Mouse (Mus musculus) forebrain, embryonic 11.5 days (tissue): ENCODE results near the gene Ifna1. TPM values are rescaled to one million over a fixed set of nuclear protein-coding genes. Genes with fewer than 3 reads are reported as not detected.

Source experiments
- ATAC-seq: fragments of 200-750 bp; cut with Nextera tagmentation; replicated peaks from 2 replicates; pipeline ENCODE4 v1.8.0; 2017; ENCODE audit warnings: moderate TSS enrichment; ENCODE audit not compliant: low FRiP score
- DNase-seq: peaks from one replicate; pipeline ENCODE4 v3.0.0-alpha.2; 2017; ENCODE audit warnings: low spot score
- H3K27ac ChIP-seq: fragments of 300-500 bp; sonication (generic); 2 replicates; pipeline ENCODE4 v1.5.1; 2014; ENCODE audit warnings: low read depth, low read length
- H3K27me3 ChIP-seq: fragments of 300-500 bp; sonication (generic); 2 replicates; pipeline ENCODE4 v1.6.1; 2014; ENCODE audit warnings: mild to moderate bottlenecking, low read length, mixed read lengths; ENCODE audit not compliant: control insufficient read depth, insufficient read depth
- H3K36me3 ChIP-seq: fragments of 300-500 bp; sonication (generic); 2 replicates; pipeline ENCODE4 v1.6.1; 2014; ENCODE audit warnings: mild to moderate bottlenecking, low read length, moderate library complexity, mixed read lengths; ENCODE audit not compliant: control insufficient read depth, insufficient read depth
- H3K4me1 ChIP-seq: fragments of 300-500 bp; sonication (generic); replicated peaks from 2 replicates; pipeline ENCODE4 v1.6.1; 2014; ENCODE audit warnings: low read length, mixed read lengths; ENCODE audit not compliant: control insufficient read depth, insufficient read depth
- H3K4me2 ChIP-seq: fragments of 300-500 bp; sonication (generic); 2 replicates; pipeline ENCODE4 v1.6.1; 2014; ENCODE audit warnings: low read depth, mild to moderate bottlenecking, low read length, moderate library complexity, mixed read lengths; ENCODE audit not compliant: severe bottlenecking
- H3K4me3 ChIP-seq: fragments of 300-500 bp; sonication (generic); 2 replicates; pipeline ENCODE4 v1.5.1; 2014; ENCODE audit warnings: low read depth, low read length
- H3K9ac ChIP-seq: fragments of 300-500 bp; sonication (generic); 2 replicates; pipeline ENCODE4 v1.6.1; 2014; ENCODE audit warnings: low read length
- H3K9me3 ChIP-seq: fragments of 300-500 bp; sonication (generic); 2 replicates; pipeline ENCODE4 v1.6.1; 2016; ENCODE audit warnings: low read length, mixed read lengths; ENCODE audit not compliant: control insufficient read depth
- WGBS: fragments of 180-500 bp; shearing (Covaris S2); extraction: QIAGEN DNeasy Blood & Tissue Kit; methylation state at CpG from one replicate; pipeline ENCODE4 v1.1.7; 2014; 5-methylcytosine and 5-hydroxymethylcytosine counted together
- polyA plus RNA-seq: library from polyadenylated mRNA; unstranded; fragments of >200 nt; fragmentation: Nextera tagmentation; extraction: Ambion mirVana; gene quantifications from 2 replicates; pipeline ENCODE4 v1.2.1, GENCODE M21; 2014

Gene Ifna1
- polyA plus RNA-seq, 1 experiment from 2014 or later: not detected

DNA sequence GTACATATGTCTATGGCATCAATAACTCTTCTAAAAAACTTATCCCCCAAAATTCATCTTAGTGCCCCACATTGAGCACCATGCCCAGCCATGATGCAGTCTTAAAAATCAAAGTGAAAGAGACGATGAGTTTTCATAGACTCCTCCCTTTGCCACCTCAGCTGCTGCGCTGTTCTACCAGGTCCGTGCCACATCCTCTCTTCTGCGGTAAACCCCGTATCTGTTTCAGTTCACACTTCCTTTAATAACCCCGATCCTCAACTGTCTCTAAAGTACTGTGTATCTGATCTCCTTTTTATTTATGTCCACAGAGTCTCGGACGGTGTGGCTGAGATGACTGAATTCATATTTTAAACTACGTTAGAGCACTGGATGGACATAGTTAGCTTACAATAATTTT, 14.7 kb downstream of the Ifna1 start:
- Histone ChIP-seq H3K4me2 (no peak overlapping the region), H3K4me3 (no peak overlapping the region), H3K36me3 (no peaks in the 10 kb centered on the region), H3K9ac (no peak overlapping the region), H3K27ac (no peak overlapping the region), H3K4me1 (peaks cover 4% of the 10 kb centered on the region; the same call in 1 of the 2 replicates), H3K9me3 (no peaks in the 10 kb centered on the region), H3K27me3 (peaks cover 2% of the 10 kb centered on the region; the same call in 1 of the 2 replicates)
- DNase-seq: no peak
- WGBS: 68% methylated on average over 9 of the region's 9 CpGs
- ATAC-seq: no peak

- ATAC-seq (no peak), DNase-seq (no peak)
- no peak overlapping the region for H3K4me2 ChIP-seq
- H3K9ac ChIP-seq: no peak overlapping the region
- peaks cover 2% of the 10 kb centered on the region; the same call in 1 of the 2 replicates for H3K27me3 ChIP-seq
- no peaks in the 10 kb centered on the region for H3K36me3 ChIP-seq
- 57% methylated on average over 6 of the region's 6 CpGs for WGBS
- H3K9me3 ChIP-seq: no peaks in the 10 kb centered on the region
- no peak overlapping the region for H3K27ac ChIP-seq
- H3K4me3 ChIP-seq: no peak overlapping the region
- peaks cover 4% of the 10 kb centered on the region; the same call in 1 of the 2 replicates for H3K4me1 ChIP-seq
Measured at GRCm38 (mm10) chr4:88865011-88865569, 15.2 kb downstream of the Ifna1 start.

DNA sequence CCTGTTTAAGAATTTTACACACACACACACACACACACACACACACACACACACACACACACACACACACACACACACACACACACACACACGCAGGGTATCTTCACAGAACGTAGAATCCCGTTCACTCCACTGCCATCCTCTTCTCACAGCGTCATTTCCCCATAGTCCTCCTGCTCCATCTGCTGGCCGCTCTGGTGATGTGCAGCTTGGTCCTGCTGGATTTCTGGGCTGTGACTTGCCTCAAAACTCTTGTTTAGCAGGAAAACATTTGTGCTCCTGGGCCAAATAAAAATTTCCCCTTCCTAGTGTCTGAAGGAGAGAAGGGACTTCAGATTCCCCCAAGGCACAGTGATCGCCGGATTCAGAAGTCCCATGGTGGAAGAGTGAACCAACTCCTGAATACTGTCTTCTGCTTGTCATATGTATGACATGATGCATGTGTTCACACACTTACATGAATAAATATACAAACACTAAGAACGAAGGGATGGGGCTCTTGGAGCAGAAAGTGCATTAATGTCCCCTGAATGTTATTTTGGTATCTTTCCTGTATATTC, 17.6 kb downstream of the Ifna1 start:
- H3K4me1 ChIP-seq: peaks cover 4% of the 10 kb centered on the region; the same call in 1 of the 2 replicates
- ATAC-seq (peak; percentile 71), DNase-seq (peak; percentile 87)
- no peak overlapping the region; the same call in 1 of the 2 replicates for H3K9ac ChIP-seq
- no peaks in the 10 kb centered on the region for H3K36me3 ChIP-seq
- peaks cover 2% of the 10 kb centered on the region; the same call in 1 of the 2 replicates for H3K27me3 ChIP-seq
- H3K4me3 ChIP-seq: peak overlapping the region; percentile 51
- H3K9me3 ChIP-seq: no peaks in the 10 kb centered on the region
- H3K4me2 ChIP-seq: peak overlapping the region; percentile 95
- no peak overlapping the region for H3K27ac ChIP-seq
- 2% methylated on average over 8 of the region's 8 CpGs for WGBS

- Histone ChIP-seq H3K4me1 (peaks cover 1% of the 10 kb centered on the region; the same call in 1 of the 2 replicates), H3K36me3 (no peaks in the 10 kb centered on the region), H3K9me3 (no peaks in the 10 kb centered on the region), H3K27me3 (peaks cover 2% of the 10 kb centered on the region; the same call in 1 of the 2 replicates), H3K4me2 (peak overlapping the region; percentile 95), H3K9ac (peak overlapping the region; percentile 57), H3K4me3 (peak overlapping the region; percentile 51), H3K27ac (no peak overlapping the region)
- DNase-seq: peak; percentile 74
- peak; percentile 70 for ATAC-seq
- WGBS: 7% methylated on average over 29 of the region's 31 CpGs
Measured at GRCm38 (mm10) chr4:88867926-88868911, 18.3 kb downstream of the Ifna1 start.

DNA sequence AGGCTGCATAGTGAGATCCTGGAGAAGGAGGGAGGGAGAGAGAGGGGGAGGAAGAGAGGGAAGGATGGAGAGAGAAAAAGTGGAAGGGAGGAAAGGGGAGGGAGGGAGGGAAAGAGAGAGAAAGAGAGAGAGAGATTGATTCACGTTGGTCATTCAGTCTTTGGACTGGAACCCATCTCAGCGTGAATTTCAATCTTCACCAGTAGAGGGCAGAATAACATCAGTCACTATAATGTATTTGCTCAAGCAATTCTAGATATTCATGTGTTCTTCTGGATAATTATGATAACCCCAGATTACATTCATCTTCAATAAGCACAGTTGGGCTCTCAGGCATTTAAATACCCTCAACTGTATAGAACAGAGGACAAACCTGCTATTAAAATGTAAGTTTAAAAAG, 22.8 kb downstream of the Ifna1 start:
- ATAC-seq (no peak), DNase-seq (no peak)
- Histone ChIP-seq H3K27ac (no peak overlapping the region), H3K4me1 (no peaks in the 10 kb centered on the region), H3K27me3 (no peaks in the 10 kb centered on the region), H3K9ac (no peak overlapping the region), H3K9me3 (no peaks in the 10 kb centered on the region), H3K4me2 (no peak overlapping the region), H3K4me3 (no peak overlapping the region), H3K36me3 (no peaks in the 10 kb centered on the region)
- 0% methylated on average over 2 of the region's 2 CpGs for WGBS

DNA sequence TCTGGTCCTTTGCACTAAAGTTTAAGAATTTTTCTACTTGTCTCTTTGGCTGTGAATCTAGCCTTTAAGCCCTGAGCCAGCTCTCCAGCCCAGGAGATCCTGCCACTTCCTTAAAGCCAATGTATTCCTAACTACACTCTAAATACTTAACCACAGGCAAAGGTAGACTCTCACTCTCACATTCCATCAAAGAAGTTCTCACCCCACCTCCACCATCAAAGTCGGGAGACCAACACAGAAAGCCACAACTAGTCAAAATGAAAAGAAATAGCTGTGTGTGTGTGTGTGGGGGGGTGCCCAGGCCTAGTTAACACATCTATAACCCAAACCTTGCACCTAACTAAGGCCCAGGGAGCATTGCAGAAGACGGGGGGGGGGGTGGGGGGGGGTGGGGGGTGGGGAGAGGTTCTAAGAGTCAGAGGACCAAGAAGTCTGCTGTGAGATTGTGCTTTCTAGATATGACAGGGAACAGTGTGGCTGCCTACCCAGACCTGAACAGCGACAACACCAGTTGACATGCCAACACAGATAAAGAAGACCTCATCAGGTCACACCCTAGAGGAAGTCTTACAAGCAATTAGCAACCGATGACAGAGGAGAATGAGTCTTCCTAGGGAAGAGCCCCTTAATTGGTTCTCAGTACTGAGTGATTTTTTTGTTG, 25.7 kb downstream of the Ifna1 start:
- Histone ChIP-seq H3K9me3 (no peaks in the 10 kb centered on the region), H3K27me3 (no peaks in the 10 kb centered on the region), H3K4me2 (no peak overlapping the region), H3K4me1 (no peaks in the 10 kb centered on the region), H3K27ac (no peak overlapping the region), H3K9ac (no peak overlapping the region), H3K4me3 (no peak overlapping the region), H3K36me3 (no peaks in the 10 kb centered on the region)
- DNase-seq: no peak
- 77% methylated on average over 4 of the region's 4 CpGs for WGBS
- no peak for ATAC-seq

DNA sequence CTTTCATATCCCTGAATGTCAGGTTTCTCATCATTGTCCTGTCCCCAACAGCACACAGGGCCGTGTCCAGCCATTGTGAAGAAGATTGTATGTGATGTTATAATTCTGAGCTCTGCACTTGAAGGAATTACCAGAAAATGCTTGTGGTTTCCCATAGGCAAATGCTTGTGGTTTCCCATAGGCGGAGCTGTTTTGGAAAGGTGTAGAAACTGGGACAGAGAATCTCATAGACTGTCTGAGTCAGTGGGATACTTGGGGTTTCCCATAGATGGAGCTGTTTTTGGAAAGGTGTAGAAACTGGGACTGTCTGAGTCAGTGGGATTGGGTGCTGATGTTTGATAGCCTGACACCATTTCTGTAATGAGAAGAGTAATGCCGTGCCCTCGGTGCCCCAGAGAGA, 26.6 kb downstream of the Ifna1 start:
- H3K9me3 ChIP-seq: no peaks in the 10 kb centered on the region
- DNase-seq (no peak), ATAC-seq (no peak)
- WGBS: 82% methylated on average over 4 of the region's 4 CpGs
- no peaks in the 10 kb centered on the region for H3K36me3 ChIP-seq
- H3K27me3 ChIP-seq: no peaks in the 10 kb centered on the region
- H3K9ac ChIP-seq: no peak overlapping the region
- no peak overlapping the region for H3K27ac ChIP-seq
- H3K4me2 ChIP-seq: no peak overlapping the region
- H3K4me3 ChIP-seq: no peak overlapping the region
- H3K4me1 ChIP-seq: no peaks in the 10 kb centered on the region

DNA sequence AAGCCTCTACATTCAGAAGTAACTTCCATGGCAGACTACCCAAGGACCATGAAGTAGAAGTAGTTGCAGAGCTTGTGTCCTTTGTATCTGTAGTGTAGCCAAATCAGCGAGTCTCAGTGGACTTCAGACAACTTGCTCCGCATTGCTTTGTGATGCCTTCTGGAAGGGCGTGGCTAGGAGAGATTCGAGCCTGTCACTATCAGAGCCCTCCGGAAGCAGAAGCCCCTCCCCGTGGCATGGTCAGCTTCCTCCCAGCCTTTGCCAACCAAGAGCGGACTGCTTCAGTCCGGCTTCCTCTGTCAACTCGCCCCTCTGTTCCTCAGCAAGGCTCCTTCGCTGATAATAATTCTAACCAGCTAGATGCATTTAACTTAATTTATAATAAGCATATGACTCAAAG, 28.4 kb downstream of the Ifna1 start:
- Histone ChIP-seq H3K4me1 (no peaks in the 10 kb centered on the region), H3K36me3 (no peaks in the 10 kb centered on the region), H3K27me3 (no peaks in the 10 kb centered on the region), H3K27ac (no peak overlapping the region), H3K9me3 (no peaks in the 10 kb centered on the region), H3K9ac (no peak overlapping the region), H3K4me2 (no peak overlapping the region), H3K4me3 (no peak overlapping the region)
- DNase-seq: no peak
- ATAC-seq: no peak
- WGBS: 43% methylated on average over 10 of the region's 10 CpGs
